19 mouse cellular contexts compared by ENCODE assay signal in the genomic region with DNA sequence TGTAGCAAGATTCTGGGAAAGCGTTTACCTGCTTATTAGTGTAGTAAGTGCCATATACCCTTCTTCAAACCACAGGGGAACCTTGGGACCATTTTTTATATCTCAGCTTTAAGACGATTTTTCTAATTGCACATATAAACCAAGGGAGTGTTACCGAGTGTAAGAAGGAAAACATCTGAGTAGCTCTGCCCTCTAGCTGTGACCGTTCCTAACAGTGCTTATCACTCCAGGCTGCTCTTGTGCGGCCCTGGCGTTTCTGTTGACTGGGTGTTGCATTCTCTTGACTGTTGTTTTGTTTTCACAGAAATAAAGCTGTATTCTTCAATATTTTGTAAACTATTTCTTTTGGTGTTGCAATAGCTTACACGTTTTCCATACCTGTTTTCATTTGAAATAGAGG. TPM values are rescaled to one million over a fixed set of nuclear protein-coding genes. Genes with fewer than 3 reads are reported as not detected.
DNase-seq lines count a peak whose midpoint lies in the region; TF ChIP-seq lines count a peak whose summit lies in the region.
"Had no signal": no experiment of that assay in that cellular context is flagged by ENCODE, and none has a peak within 500 bp of the region (broad histone marks: within the 10 kb centered on the region; RNA-seq: fewer than 3 reads in every experiment).

No protein-coding gene starts in this region.

- H3K4me1 ChIP-seq in ES-Bruce4 (ENCODE audit: control insufficient read depth, insufficient read depth, low read length) = no peaks in the 10 kb centered on the region
- peaks cover 64% of the 10 kb centered on the region for H3K4me1 ChIP-seq in megakaryocyte, embryonic 14.5 days
- H3K4me1 ChIP-seq: embryonic facial prominence, embryonic 10.5 days; hindbrain, embryonic 10.5 days; lung, embryonic 15.5 days; neural tube, embryonic 15.5 days had no signal

- intact Hi-C loops in left cerebral cortex, adult 2 months (cut with DNase I) = no loop called here
- intact Hi-C loops in left cerebral cortex, postnatal 4 days (cut with DNase I) = no loop called here

- TF ChIP-seq EP300 in ES-Bruce4 (IDR thresholded peaks at IDR 0.05; ENCODE audit: insufficient read depth, low read depth, low read length) = no peak

- peaks cover 19% of the 10 kb centered on the region for H3K36me3 ChIP-seq in ES-Bruce4 (ENCODE audit: control insufficient read depth, insufficient read depth, low read length, poor library complexity, severe bottlenecking)
- H3K36me3 ChIP-seq in megakaryocyte, embryonic 14.5 days (replicated peaks; ENCODE audit: low read length) = peaks cover 75% of the 10 kb centered on the region

- H3K4me3 ChIP-seq in left cerebral cortex, adult 2 months = no peak overlapping the region
- H3K4me3 ChIP-seq in ES-Bruce4 (ENCODE audit: low read depth, low read length) = no peak overlapping the region
- peak overlapping the region; percentile 83 for H3K4me3 ChIP-seq in megakaryocyte, embryonic 14.5 days (replicated peaks)
- H3K4me3 ChIP-seq: embryonic facial prominence, embryonic 10.5 days; erythroblast, embryonic 14.5 days; heart, embryonic 13.5 days; hindbrain, embryonic 10.5 days; lung, embryonic 15.5 days; neural tube, embryonic 15.5 days had no signal

- H3K27me3 ChIP-seq in ES-Bruce4 (ENCODE audit: control insufficient read depth, insufficient read depth, low read length, poor library complexity, severe bottlenecking) = no peaks in the 10 kb centered on the region
- H3K27me3 ChIP-seq in megakaryocyte, embryonic 14.5 days (replicated peaks) = no peaks in the 10 kb centered on the region
- H3K27me3 ChIP-seq: heart, embryonic 13.5 days; lung, embryonic 15.5 days; neural tube, embryonic 15.5 days had no signal

- no peaks in the 10 kb centered on the region for H3K9me3 ChIP-seq in ES-Bruce4 (replicated peaks; ENCODE audit: control insufficient read depth, insufficient read depth, low read length, poor library complexity, severe bottlenecking)
- no peaks in the 10 kb centered on the region for H3K9me3 ChIP-seq in megakaryocyte, embryonic 14.5 days
- H3K9me3 ChIP-seq: embryonic facial prominence, embryonic 10.5 days; heart, embryonic 13.5 days; hindbrain, embryonic 10.5 days; lung, embryonic 15.5 days; neural tube, embryonic 15.5 days had no signal

- DNase-seq in left cerebral cortex, adult 2 months (ENCODE audit: extremely low spot score in 1 of 2, low spot score in 2 of 2) = no peak
- no peak for DNase-seq in left cerebral cortex, postnatal 4 days
- peak; percentile 47 for DNase-seq in CD4-positive helper T cell, adult 2 months (ENCODE audit: low read depth, low spot score)
- no peak for DNase-seq in cerebellum, adult 8-10 months
- no peak for DNase-seq in right cerebral cortex, postnatal 36 days (ENCODE audit: low spot score in 2 of 2)
- DNase-seq in ovary, postnatal 36 days (ENCODE audit: low spot score) = no peak
- DNase-seq: adrenal gland, adult 2 months; cerebellum, adult 11-12 months; cerebellum, postnatal 36 days; retina, postnatal 1 day had no signal

- no peak overlapping the region for H3K9ac ChIP-seq in ES-Bruce4 (ENCODE audit: low read depth, poor library complexity, severe bottlenecking)
- H3K9ac ChIP-seq: heart, embryonic 13.5 days; lung, embryonic 15.5 days; neural tube, embryonic 15.5 days had no signal

- TF ChIP-seq CTCF in left cerebral cortex, adult 2 months (IDR thresholded peaks at IDR 0.05) = peak; percentile 18
- peak; percentile 21 for TF ChIP-seq CTCF in ES-Bruce4 (IDR thresholded peaks at IDR 0.05; ENCODE audit: low read depth, low read length)

- TF ChIP-seq POLR2A in ES-Bruce4 (IDR thresholded peaks at IDR 0.05; ENCODE audit: insufficient read depth, low read length) = no peak

- H3K27ac ChIP-seq in left cerebral cortex, adult 2 months = no peak overlapping the region
- no peak overlapping the region for H3K27ac ChIP-seq in ES-Bruce4 (ENCODE audit: insufficient read depth, low read length)
- H3K27ac ChIP-seq: embryonic facial prominence, embryonic 10.5 days; heart, embryonic 13.5 days; hindbrain, embryonic 10.5 days; kidney, postnatal 0 days; lung, embryonic 15.5 days; neural tube, embryonic 15.5 days had no signal

RNA-seq across cellular contexts. Expression of a gene that starts 23.2 kb away (rescaled TPM):
- total RNA-seq in left cerebral cortex, adult 2 months (2021) = 10 to 100 TPM; 79.2 to 83.9 TPM
- total RNA-seq in left cerebral cortex, postnatal 4 days (2021) = 10 to 100 TPM; 41.4 to 42.7 TPM
- polyA plus RNA-seq in ES-Bruce4 (2011; ENCODE audit: insufficient read depth, insufficient read length, low read depth, missing spikeins) = 90.0 and 91.0 TPM in 2 replicates
- 17.4 and 20.5 TPM in 2 replicates for polyA plus RNA-seq in megakaryocyte, embryonic 14.5 days (2012; ENCODE audit: insufficient read depth, low replicate concordance)

RNA-seq across cellular contexts. Expression of a gene that starts 24.0 kb away (rescaled TPM):
- 10 to 100 TPM; 32.4 to 41.9 TPM for total RNA-seq in left cerebral cortex, adult 2 months (2021)
- total RNA-seq in left cerebral cortex, postnatal 4 days (2021) = 10 to 100 TPM; 31.8 to 38.8 TPM
- polyA plus RNA-seq in ES-Bruce4 (2011; ENCODE audit: insufficient read depth, insufficient read length, low read depth, missing spikeins) = 59.9 and 74.8 TPM in 2 replicates
- 3.1 and 31.1 TPM in 2 replicates for polyA plus RNA-seq in megakaryocyte, embryonic 14.5 days (2012; ENCODE audit: insufficient read depth, low replicate concordance)
